Mouse (Mus musculus) neural tube, embryonic 15.5 days (tissue): Measurements from ENCODE around the gene Gtf2h3. TPM values are rescaled to one million over a fixed set of nuclear protein-coding genes. Genes with fewer than 3 reads are reported as not detected.

Experiments
- polyA plus RNA-seq: library from polyadenylated mRNA; unstranded; fragments of >200 nt; fragmentation: Nextera tagmentation; extraction: Ambion mirVana; gene quantifications from 2 replicates; pipeline ENCODE4 v1.2.1, GENCODE M21; 2015

Gene Gtf2h3
- polyA plus RNA-seq, 1 experiment from 2014 or later = 39.5 TPM

Other genes starting within 250 kb of the Gtf2h3 start
- gene Cdk2ap1, start 216.1 kb upstream of the Gtf2h3 start, polyA plus RNA-seq = 49.7 and 89.0 TPM in 2 replicates
- gene Sbno1, start 153.1 kb upstream of the Gtf2h3 start, polyA plus RNA-seq = 85.9 and 87.2 TPM in 2 replicates
- 29.3 and 30.8 TPM in 2 replicates for gene Kmt5a, start 139.2 kb upstream of the Gtf2h3 start, polyA plus RNA-seq
- 27.5 and 32.0 TPM in 2 replicates for gene Rilpl2, start 100.8 kb upstream of the Gtf2h3 start, polyA plus RNA-seq
- gene Snrnp35, start 96.0 kb upstream of the Gtf2h3 start, polyA plus RNA-seq = 20.7 and 22.2 TPM in 2 replicates
- gene Rilpl1, start 47.7 kb upstream of the Gtf2h3 start, polyA plus RNA-seq = 14.3 and 14.6 TPM in 2 replicates
- gene Tmed2, start 38.4 kb upstream of the Gtf2h3 start, polyA plus RNA-seq = 336 and 384 TPM in 2 replicates
- gene Ddx55, start 26.3 kb upstream of the Gtf2h3 start, polyA plus RNA-seq = 24.9 and 28.1 TPM in 2 replicates
- gene Eif2b1, start within 50 bp of the Gtf2h3 start, polyA plus RNA-seq = 58.1 and 65.3 TPM in 2 replicates
- 38.8 and 40.4 TPM in 2 replicates for gene Atp6v0a2, start 49.4 kb downstream of the Gtf2h3 start, polyA plus RNA-seq
- 0.13 and 0.15 TPM in 2 replicates for gene Dnah10, start 145.9 kb downstream of the Gtf2h3 start, polyA plus RNA-seq